Mouse (Mus musculus): ENCODE measurements around the gene 2210016L21Rik. TPM values are rescaled to one million over a fixed set of nuclear protein-coding genes. Genes with fewer than 3 reads are reported as not detected.

The 2210016L21Rik gene
- 69.2 and 72.6 TPM in 2 replicates for polyA plus RNA-seq (2015; fragmentation: Nextera tagmentation; extraction: Ambion mirVana)

GRCm38 (mm10) chr5:114942074-114942765 lies at the start of gene 2210016L21Rik:
TSS of gene 2210016L21Rik (plus strand) at chr5:114942158.
- 1% methylated on average over 39 of the region's 39 CpGs for WGBS
- Histone ChIP-seq H3K4me3 (peak within 1 kb of the TSS; percentile 72), H3K4me1 (peaks cover 9% of the 10 kb centered on the region)

GRCm38 (mm10) chr5:114895542-114895941 lies 46.4 kb upstream of the 2210016L21Rik start:
- Histone ChIP-seq H3K9ac (no peak overlapping the region), H3K27me3 (no peaks in the 10 kb centered on the region), H3K9me3 (no peaks in the 10 kb centered on the region), H3K4me3 (no peak overlapping the region), H3K27ac (no peak overlapping the region), H3K4me1 (peaks cover 9% of the 10 kb centered on the region), H3K4me2 (no peak overlapping the region), H3K36me3 (no peaks in the 10 kb centered on the region)
- 83% methylated on average over 4 of the region's 4 CpGs for WGBS
- no peak for ATAC-seq (ENCODE audit: insufficient number of reproducible peaks, insufficient read depth, low FRiP score, low TSS enrichment, low read depth)

More at GRCm38 (mm10) chr5:114942074-114942765, at the start of gene 2210016L21Rik:
- Histone ChIP-seq H3K27me3 (no peaks in the 10 kb centered on the region), H3K27ac (peak within 1 kb of the TSS; percentile 86), H3K9ac (peak within 1 kb of the TSS; percentile 87), H3K4me2 (peak within 1 kb of the TSS; percentile 71), H3K9me3 (peaks cover 5% of the 10 kb centered on the region; the same call in 1 of the 2 replicates), H3K36me3 (peaks cover 18% of the 10 kb centered on the region)
- ATAC-seq (ENCODE audit: insufficient number of reproducible peaks, insufficient read depth, low FRiP score, low TSS enrichment, low read depth) = peak; percentile 84

- H3K9me3 ChIP-seq = no peaks in the 10 kb centered on the region
- H3K27ac ChIP-seq = no peak within 1 kb of the TSS
- no peaks in the 10 kb centered on the region for H3K36me3 ChIP-seq
- peak within 1 kb of the TSS; percentile 18 for H3K4me3 ChIP-seq
- H3K27me3 ChIP-seq = no peaks in the 10 kb centered on the region
- no peak for ATAC-seq (ENCODE audit: insufficient number of reproducible peaks, insufficient read depth, low FRiP score, low TSS enrichment, low read depth)
- 57% methylated on average over 13 of the region's 13 CpGs for WGBS
- peaks cover 9% of the 10 kb centered on the region for H3K4me1 ChIP-seq
- H3K4me2 ChIP-seq = peak within 1 kb of the TSS; percentile 47
- peak within 1 kb of the TSS; percentile 61 for H3K9ac ChIP-seq
Measured at GRCm38 (mm10) chr5:114896688-114897373, 45.1 kb upstream of the 2210016L21Rik start, which contains the start of gene Oasl2. TSS of gene Oasl2 (plus strand) at chr5:114896936.

- H3K27me3 ChIP-seq = no peaks in the 10 kb centered on the region
- H3K4me3 ChIP-seq = peak overlapping the region; percentile 18
- H3K4me2 ChIP-seq = peak overlapping the region; percentile 47
- H3K27ac ChIP-seq = no peak overlapping the region
- 9% methylated on average over 7 of the region's 7 CpGs for WGBS
- ATAC-seq (ENCODE audit: insufficient number of reproducible peaks, insufficient read depth, low FRiP score, low TSS enrichment, low read depth) = no peak
- no peaks in the 10 kb centered on the region for H3K9me3 ChIP-seq
- H3K36me3 ChIP-seq = no peaks in the 10 kb centered on the region
- peaks cover 9% of the 10 kb centered on the region for H3K4me1 ChIP-seq
- peak overlapping the region; percentile 61 for H3K9ac ChIP-seq
Measured at GRCm38 (mm10) chr5:114897374-114897793, 44.6 kb upstream of the 2210016L21Rik start.

- WGBS = 71% methylated on average over 7 of the region's 7 CpGs
- H3K27me3 ChIP-seq = no peaks in the 10 kb centered on the region
- no peak overlapping the region for H3K4me2 ChIP-seq
- no peak overlapping the region for H3K27ac ChIP-seq
- H3K4me1 ChIP-seq = peaks cover 9% of the 10 kb centered on the region
- H3K36me3 ChIP-seq = no peaks in the 10 kb centered on the region
- no peak overlapping the region for H3K4me3 ChIP-seq
- H3K9ac ChIP-seq = no peak overlapping the region
- ATAC-seq (ENCODE audit: insufficient number of reproducible peaks, insufficient read depth, low FRiP score, low TSS enrichment, low read depth) = no peak
- no peaks in the 10 kb centered on the region for H3K9me3 ChIP-seq
Measured at GRCm38 (mm10) chr5:114898857-114899256, 43.1 kb upstream of the 2210016L21Rik start.

- no peak for ATAC-seq (ENCODE audit: insufficient number of reproducible peaks, insufficient read depth, low FRiP score, low TSS enrichment, low read depth)
- Histone ChIP-seq H3K9me3 (no peaks in the 10 kb centered on the region), H3K4me2 (no peak overlapping the region), H3K9ac (no peak overlapping the region), H3K4me3 (no peak overlapping the region), H3K27ac (no peak overlapping the region), H3K4me1 (peaks cover 5% of the 10 kb centered on the region), H3K36me3 (no peaks in the 10 kb centered on the region), H3K27me3 (no peaks in the 10 kb centered on the region)
- WGBS = 29% methylated on average over 1 of the region's 1 CpGs
Measured at GRCm38 (mm10) chr5:114902413-114902812, 39.5 kb upstream of the 2210016L21Rik start.

- no peak overlapping the region for H3K4me3 ChIP-seq
- H3K4me1 ChIP-seq = no peaks in the 10 kb centered on the region
- ATAC-seq (ENCODE audit: insufficient number of reproducible peaks, insufficient read depth, low FRiP score, low TSS enrichment, low read depth) = no peak
- no peak overlapping the region for H3K9ac ChIP-seq
- H3K4me2 ChIP-seq = 0 out of 2 replicates have a peak overlapping the region, but pooled peaks have one; percentile 14
- no peaks in the 10 kb centered on the region for H3K9me3 ChIP-seq
- no peak overlapping the region for H3K27ac ChIP-seq
- no peaks in the 10 kb centered on the region for H3K36me3 ChIP-seq
- no peaks in the 10 kb centered on the region for H3K27me3 ChIP-seq
- WGBS = 46% methylated on average over 13 of the region's 13 CpGs
Measured at GRCm38 (mm10) chr5:114908598-114909305, 33.2 kb upstream of the 2210016L21Rik start.

- H3K4me3 ChIP-seq = no peak overlapping the region
- no peak overlapping the region for H3K9ac ChIP-seq
- no peaks in the 10 kb centered on the region for H3K9me3 ChIP-seq
- no peak for ATAC-seq (ENCODE audit: insufficient number of reproducible peaks, insufficient read depth, low FRiP score, low TSS enrichment, low read depth)
- H3K4me1 ChIP-seq = 0 out of 2 replicates have a peak, but pooled peaks cover 7% of the 10 kb centered on the region
- no peaks in the 10 kb centered on the region for H3K36me3 ChIP-seq
- WGBS = 65% methylated on average over 4 of the region's 4 CpGs
- no peak overlapping the region for H3K27ac ChIP-seq
- H3K27me3 ChIP-seq = no peaks in the 10 kb centered on the region
- H3K4me2 ChIP-seq = no peak overlapping the region
Measured at GRCm38 (mm10) chr5:114913686-114914085, 28.3 kb upstream of the 2210016L21Rik start.

- WGBS = 68% methylated on average over 8 of the region's 8 CpGs
- no peak overlapping the region for H3K9ac ChIP-seq
- no peak; the same call in 1 of the 2 replicates for ATAC-seq (ENCODE audit: insufficient number of reproducible peaks, insufficient read depth, low FRiP score, low TSS enrichment, low read depth)
- H3K9me3 ChIP-seq = no peaks in the 10 kb centered on the region
- no peak overlapping the region for H3K4me3 ChIP-seq
- H3K27me3 ChIP-seq = no peaks in the 10 kb centered on the region
- 0 out of 2 replicates have a peak, but pooled peaks cover 7% of the 10 kb centered on the region for H3K4me1 ChIP-seq
- no peak overlapping the region for H3K27ac ChIP-seq
- H3K36me3 ChIP-seq = no peaks in the 10 kb centered on the region
- no peak overlapping the region for H3K4me2 ChIP-seq
Measured at GRCm38 (mm10) chr5:114914855-114915254, 27.1 kb upstream of the 2210016L21Rik start.

GRCm38 (mm10) chr5:114915854-114916253 lies 26.1 kb upstream of the 2210016L21Rik start:
- no peak overlapping the region for H3K9ac ChIP-seq
- WGBS = 75% methylated on average over 5 of the region's 5 CpGs
- no peak overlapping the region for H3K4me3 ChIP-seq
- no peaks in the 10 kb centered on the region for H3K9me3 ChIP-seq
- no peak for ATAC-seq (ENCODE audit: insufficient number of reproducible peaks, insufficient read depth, low FRiP score, low TSS enrichment, low read depth)
- H3K36me3 ChIP-seq = no peaks in the 10 kb centered on the region
- H3K27ac ChIP-seq = no peak overlapping the region
- H3K4me2 ChIP-seq = no peak overlapping the region
- no peaks in the 10 kb centered on the region for H3K27me3 ChIP-seq
- H3K4me1 ChIP-seq = 0 out of 2 replicates have a peak, but pooled peaks cover 7% of the 10 kb centered on the region

GRCm38 (mm10) chr5:114916777-114917176 lies 25.2 kb upstream of the 2210016L21Rik start:
- 80% methylated on average over 4 of the region's 4 CpGs for WGBS
- no peak for ATAC-seq (ENCODE audit: insufficient number of reproducible peaks, insufficient read depth, low FRiP score, low TSS enrichment, low read depth)
- 0 out of 2 replicates have a peak, but pooled peaks cover 7% of the 10 kb centered on the region for H3K4me1 ChIP-seq

More at GRCm38 (mm10) chr5:114916777-114917176, 25.2 kb upstream of the 2210016L21Rik start:
- no peak overlapping the region for H3K9ac ChIP-seq
- no peak overlapping the region for H3K4me2 ChIP-seq
- H3K4me3 ChIP-seq = no peak overlapping the region
- no peak overlapping the region for H3K27ac ChIP-seq
- H3K9me3 ChIP-seq = no peaks in the 10 kb centered on the region
- H3K27me3 ChIP-seq = no peaks in the 10 kb centered on the region
- no peaks in the 10 kb centered on the region for H3K36me3 ChIP-seq
